Comparison of ENCODE assay signal across 24 mouse cellular contexts in genomic region chr7:112036636-112037035, GRCm38 (mm10). TPM values are rescaled to one million over a fixed set of nuclear protein-coding genes. Genes with fewer than 3 reads are reported as not detected.
DNase-seq lines count a peak whose midpoint lies in the region; ATAC-seq and TF ChIP-seq lines count a peak whose summit lies in the region.
"Had no signal": no experiment of that assay in that cellular context is flagged by ENCODE, and none has a peak within 500 bp of the region (broad histone marks: within the 10 kb centered on the region; RNA-seq: fewer than 3 reads in every experiment).

No protein-coding gene starts in this region.

- TF ChIP-seq EP300 in MEL (IDR thresholded peaks at IDR 0.05; ENCODE audit: low read depth in 1 of 2, low read length in 2 of 2): no peak

- no peak overlapping the region for H3K9ac ChIP-seq in heart, embryonic 15.5 days
- no peak overlapping the region for H3K9ac ChIP-seq in MEL (ENCODE audit: control insufficient read depth, low read depth, low read length, poor library complexity, severe bottlenecking)
- H3K9ac ChIP-seq: hindbrain, embryonic 13.5 days; liver, embryonic 15.5 days; lung, embryonic 14.5 days; neural tube, embryonic 13.5 days had no signal

- H3K27me3 ChIP-seq in heart, embryonic 10.5 days (ENCODE audit: insufficient read depth, poor library complexity, severe bottlenecking): no peaks in the 10 kb centered on the region
- H3K27me3 ChIP-seq in heart, embryonic 15.5 days: no peaks in the 10 kb centered on the region
- H3K27me3 ChIP-seq in C2C12 (ENCODE audit: control insufficient read depth, insufficient read depth, insufficient read length) (no peaks in the 10 kb centered on the region), MEL (ENCODE audit: control insufficient read depth in 1 of 2, insufficient read depth in 2 of 2, low read length in 2 of 2) (no peaks in the 10 kb centered on the region)
- no peaks in the 10 kb centered on the region for H3K27me3 ChIP-seq in forebrain, embryonic 10.5 days (ENCODE audit: poor library complexity, severe bottlenecking)
- H3K27me3 ChIP-seq: CH12.LX; hindbrain, embryonic 13.5 days; liver, embryonic 15.5 days; neural tube, embryonic 13.5 days had no signal

- peaks cover 95% of the 10 kb centered on the region for H3K79me2 ChIP-seq in C2C12 (ENCODE audit: control insufficient read depth, insufficient read depth)
- H3K79me2 ChIP-seq in MEL (ENCODE audit: control insufficient read depth, insufficient read depth, low read length, poor library complexity): peaks cover 65% of the 10 kb centered on the region

- TF ChIP-seq CTCF in C2C12 (IDR thresholded peaks at IDR 0.05; ENCODE audit: control insufficient read depth, insufficient read depth, insufficient read length) (no peak), MEL (IDR thresholded peaks at IDR 0.05 in 2 of 3, conservative IDR thresholded peaks at IDR 0.05 in 1 of 3; ENCODE audit: control insufficient read depth in 1 of 3, insufficient read depth in 1 of 3, low read depth in 2 of 3, low read length in 3 of 3, poor library complexity in 1 of 3, severe bottlenecking in 1 of 3) (no peak)

- peaks cover 88% of the 10 kb centered on the region for H3K79me3 ChIP-seq in C2C12 (ENCODE audit: low read depth)

- DNase-seq in heart, embryonic 10.5 days (ENCODE audit: low spot score): no peak
- DNase-seq in heart, postnatal 4 days: no peak
- DNase-seq in heart, postnatal 14 days: no peak
- DNase-seq in MEL (ENCODE audit: low read depth, low spot score): no peak
- no peak for DNase-seq in forebrain, embryonic 10.5 days (ENCODE audit: extremely low spot score, low spot score)
- DNase-seq: adrenal gland, adult 8-10 months; B cell, adult 2 months; cerebellum, postnatal 14 days; kidney, adult 8-10 months; layer of hippocampus, adult 9-11 months; right cerebral cortex, postnatal 4 days; thymus, postnatal 4 days had no signal

- no peak overlapping the region for H3K4me3 ChIP-seq in heart, embryonic 10.5 days
- H3K4me3 ChIP-seq in heart, embryonic 15.5 days: no peak overlapping the region
- H3K4me3 ChIP-seq in C2C12 (ENCODE audit: insufficient read depth, poor library complexity, severe bottlenecking) (no peak overlapping the region), MEL (ENCODE audit: control insufficient read depth in 1 of 2, insufficient read depth in 1 of 2, low read depth in 2 of 2, low read length in 2 of 2) (no peak overlapping the region)
- no peak overlapping the region for H3K4me3 ChIP-seq in forebrain, embryonic 10.5 days
- H3K4me3 ChIP-seq: hindbrain, embryonic 13.5 days; liver, embryonic 15.5 days; neural tube, embryonic 13.5 days had no signal

- H3K4me2 ChIP-seq in heart, embryonic 15.5 days: no peak overlapping the region; the same call in 1 of the 2 replicates
- H3K4me2 ChIP-seq: hindbrain, embryonic 13.5 days; liver, embryonic 15.5 days; lung, embryonic 14.5 days; midbrain, embryonic 11.5 days; neural tube, embryonic 13.5 days had no signal

- ATAC-seq in heart, embryonic 15.5 days (replicated peaks; ENCODE audit: insufficient number of reproducible peaks, insufficient read depth, low FRiP score, low read depth): no peak
- ATAC-seq: forebrain, embryonic 14.5 days; intestine, embryonic 16.5 days; midbrain, embryonic 16.5 days had no signal

- H3ac ChIP-seq in C2C12 (ENCODE audit: control insufficient read depth, insufficient read length, low read depth): no peak overlapping the region

- 45% methylated on average over 1 of the region's 1 CpGs for WGBS in heart, embryonic 10.5 days
- 34% methylated on average over 1 of the region's 1 CpGs for WGBS in heart, embryonic 15.5 days
- WGBS in forebrain, embryonic 10.5 days: 85% methylated on average over 1 of the region's 1 CpGs

- H3K36me3 ChIP-seq in heart, embryonic 10.5 days: no peaks in the 10 kb centered on the region
- H3K36me3 ChIP-seq in heart, embryonic 15.5 days: no peaks in the 10 kb centered on the region
- no peaks in the 10 kb centered on the region for H3K36me3 ChIP-seq in C2C12 (ENCODE audit: control insufficient read depth, insufficient read depth)
- H3K36me3 ChIP-seq in MEL (ENCODE audit: control insufficient read depth in 1 of 2, insufficient read depth in 2 of 2, low read length in 2 of 2): peaks cover 2 to 51% of the 10 kb centered on the region in 2 experiments; a peak in 2 of 4 replicates
- peaks cover 18% of the 10 kb centered on the region for H3K36me3 ChIP-seq in forebrain, embryonic 10.5 days (replicated peaks)
- H3K36me3 ChIP-seq: hindbrain, embryonic 13.5 days; liver, embryonic 15.5 days; neural tube, embryonic 13.5 days had no signal

- H3K4me1 ChIP-seq in heart, embryonic 10.5 days: peaks cover 24% of the 10 kb centered on the region
- H3K4me1 ChIP-seq in heart, embryonic 15.5 days (replicated peaks): peaks cover 37% of the 10 kb centered on the region
- H3K4me1 ChIP-seq in MEL (ENCODE audit: control insufficient read depth in 1 of 2, insufficient read depth in 2 of 2, low read length in 2 of 2): peaks cover 19 to 30% of the 10 kb centered on the region in 2 experiments
- H3K4me1 ChIP-seq in forebrain, embryonic 10.5 days: no peaks in the 10 kb centered on the region

- H3K9me3 ChIP-seq in heart, embryonic 10.5 days: no peaks in the 10 kb centered on the region
- H3K9me3 ChIP-seq in heart, embryonic 15.5 days (replicated peaks): no peaks in the 10 kb centered on the region
- H3K9me3 ChIP-seq in MEL (replicated peaks; ENCODE audit: insufficient read depth, low read length): no peaks in the 10 kb centered on the region
- H3K9me3 ChIP-seq in forebrain, embryonic 10.5 days: 0 out of 2 replicates have a peak, but pooled peaks cover 5% of the 10 kb centered on the region
- H3K9me3 ChIP-seq: hindbrain, embryonic 13.5 days; liver, embryonic 15.5 days; neural tube, embryonic 13.5 days had no signal

- no peak for TF ChIP-seq POLR2A in MEL (IDR thresholded peaks at IDR 0.05; ENCODE audit: control insufficient read depth in 1 of 2, insufficient read depth in 1 of 2, low read depth in 1 of 2, low read length in 2 of 2, poor library complexity in 1 of 2)

- no peak for TF ChIP-seq RAD21 in MEL (IDR thresholded peaks at IDR 0.05; ENCODE audit: low read depth, low read length)

- H3K27ac ChIP-seq in heart, embryonic 10.5 days: peak overlapping the region; percentile 63; the same call in 1 of the 2 replicates
- peak overlapping the region; percentile 66 for H3K27ac ChIP-seq in heart, embryonic 15.5 days
- H3K27ac ChIP-seq in MEL (ENCODE audit: control insufficient read depth, low read depth, low read length): peak overlapping the region; percentile 55
- H3K27ac ChIP-seq in forebrain, embryonic 10.5 days: no peak overlapping the region
- H3K27ac ChIP-seq: kidney, postnatal 0 days; liver, embryonic 15.5 days; neural tube, embryonic 13.5 days had no signal

- intact Hi-C loops in heart, postnatal 14 days (cut with DNase I): no loop called here

TF ChIP-seq in C2C12, 6 proteins besides CTCF, POLR2A, EP300 and RAD21:
- TF ChIP-seq MYOG (IDR thresholded peaks at IDR 0.05; ENCODE audit: control insufficient read depth, extremely low read depth, insufficient read length) (no peak), USF1 (IDR thresholded peaks at IDR 0.05; ENCODE audit: low read depth) (no peak), MYOD1 (IDR thresholded peaks at IDR 0.05; ENCODE audit: control insufficient read depth, insufficient read length, low read depth) (peak; percentile 62)

TF ChIP-seq in MEL, 35 proteins besides CTCF, POLR2A, EP300 and RAD21:
- no peak for TF ChIP-seq RCOR1 (IDR thresholded peaks at IDR 0.05; ENCODE audit: low read depth, low read length)
- TF ChIP-seq GATA1 (IDR thresholded peaks at IDR 0.05; ENCODE audit: low read depth, low read length): no peak
- TF ChIP-seq HCFC1 (IDR thresholded peaks at IDR 0.05; ENCODE audit: low read depth, low read length): no peak
- no peak for TF ChIP-seq CHD2 (IDR thresholded peaks at IDR 0.05; ENCODE audit: low read length)
- TF ChIP-seq MAX (IDR thresholded peaks at IDR 0.05; ENCODE audit: low read length): no peak
- TF ChIP-seq ZNF384 (IDR thresholded peaks at IDR 0.05; ENCODE audit: low read depth, low read length): no peak
- no peak for TF ChIP-seq SMC3 (IDR thresholded peaks at IDR 0.05; ENCODE audit: low read depth, low read length)
- no peak for TF ChIP-seq BHLHE40 (IDR thresholded peaks at IDR 0.05; ENCODE audit: borderline replicate concordance, low read depth, low read length)
- TF ChIP-seq NRF1 (IDR thresholded peaks at IDR 0.05; ENCODE audit: insufficient read depth, low read depth, low read length, poor library complexity, severe bottlenecking): no peak
- no peak for TF ChIP-seq MXI1 (IDR thresholded peaks at IDR 0.05; ENCODE audit: low read depth, low read length)
- no peak for TF ChIP-seq ELF1 (IDR thresholded peaks at IDR 0.05; ENCODE audit: low read depth, low read length)
- no peak for TF ChIP-seq KAT2A (conservative IDR thresholded peaks at IDR 0.05; ENCODE audit: low read depth, low read length)
- no peak for TF ChIP-seq ETS1 (IDR thresholded peaks at IDR 0.05; ENCODE audit: low read depth, low read length)
- no peak for TF ChIP-seq MAZ (IDR thresholded peaks at IDR 0.05; ENCODE audit: low read depth, low read length)
- TF ChIP-seq ZKSCAN1 (IDR thresholded peaks at IDR 0.05; ENCODE audit: low read depth, low read length): no peak
- TF ChIP-seq MEF2A (IDR thresholded peaks at IDR 0.05; ENCODE audit: extremely low read depth, insufficient replicate concordance, low read depth, low read length, poor library complexity, severe bottlenecking): no peak
- no peak for TF ChIP-seq POLR2AphosphoS2 (IDR thresholded peaks at IDR 0.05; ENCODE audit: low read length)
- TF ChIP-seq JUND (IDR thresholded peaks at IDR 0.05; ENCODE audit: low read depth, low read length): no peak
- no peak for TF ChIP-seq NELFE (IDR thresholded peaks at IDR 0.05; ENCODE audit: low read depth, low read length)
- TF ChIP-seq TCF12 (IDR thresholded peaks at IDR 0.05; ENCODE audit: low read depth, low read length): no peak

RNA-seq across cellular contexts. Expression of gene Usp47, which starts 13.3 kb away (rescaled TPM):
- 69.9 and 79.4 TPM in 2 replicates for polyA plus RNA-seq in heart, embryonic 10.5 days (2016; fragmentation: Nextera tagmentation; extraction: Ambion mirVana)
- total RNA-seq in heart, postnatal 4 days (2021): 10 to 100 TPM; 90.9 to 91.6 TPM
- polyA plus RNA-seq in heart, embryonic 15.5 days (2015; fragmentation: Nextera tagmentation; extraction: Ambion mirVana): 55.1 and 58.9 TPM in 2 replicates
- 10 to 100 TPM; 65.8 to 66.1 TPM for total RNA-seq in heart, postnatal 14 days (2021)
- 24.7 TPM for polyA plus RNA-seq in C2C12 (2012; fragmentation: generic; extraction: Trizol)
- 47.8 and 51.1 TPM in 2 replicates for total RNA-seq in MEL (2012; rRNA removed)
- polyA plus RNA-seq in MEL (2012; ENCODE audit: insufficient read depth in 1 of 2, insufficient read length in 2 of 2, low read depth in 1 of 2, low replicate concordance in 2 of 2, missing spikeins in 1 of 2): 100 to 1,000 TPM in 1 of 2 experiments, 10 to 100 TPM in 1; 37.3 to 122 TPM
- polyA plus RNA-seq in forebrain, embryonic 10.5 days (2016; fragmentation: Nextera tagmentation; extraction: Ambion mirVana): 86.0 and 88.3 TPM in 2 replicates
